Mouse (Mus musculus): ENCODE measurements around the gene Sept9. TPM values are rescaled to one million over a fixed set of nuclear protein-coding genes. Genes with fewer than 3 reads are reported as not detected.

Sept9 gene
- total RNA-seq, 2 experiments from 2014 or later = 70.0 to 71.1 TPM

Other genes with a start within 250 kb of the Sept9 start
- gene Sec14l1, start 84.5 kb upstream of the Sept9 start, total RNA-seq (2021) = 10 to 100 TPM; 79.2 to 91.1 TPM

Measured in heart, postnatal 10 days (tissue).